Comparison of ENCODE assay signal across 8 mouse cellular contexts in genomic region chr13:23307069-23307814, GRCm38 (mm10).
DNase-seq lines count a peak whose midpoint lies in the region; ATAC-seq and TF ChIP-seq lines count a peak whose summit lies in the region.

No protein-coding gene starts in this region.

- no peak for TF ChIP-seq POLR2A in limb, embryonic 14.5 days (IDR thresholded peaks at IDR 0.05; ENCODE audit: borderline replicate concordance, extremely low read depth, insufficient read depth, insufficient read length)

- ATAC-seq in embryonic facial prominence, embryonic 14.5 days (ENCODE audit: low read depth) = peak; percentile 47
- no peak; the same call in 1 of the 2 replicates for ATAC-seq in limb, embryonic 14.5 days (ENCODE audit: low FRiP score, low read depth)
- ATAC-seq in stomach, embryonic 14.5 days (ENCODE audit: insufficient number of reproducible peaks, insufficient read depth, low FRiP score, low read depth) = peak; percentile 33; the same call in 1 of the 2 replicates

- H3K9ac ChIP-seq in ES-E14 (ENCODE audit: insufficient read depth, low read depth, low read length, poor library complexity, severe bottlenecking) = peak overlapping the region; percentile 60
- H3K9ac ChIP-seq in embryonic facial prominence, embryonic 14.5 days (ENCODE audit: low read depth, low read length) = peak overlapping the region; percentile 26; the same call in 1 of the 2 replicates
- H3K9ac ChIP-seq in limb, embryonic 14.5 days (ENCODE audit: low read depth, low read length, severe bottlenecking) = no peak overlapping the region
- H3K9ac ChIP-seq in stomach, embryonic 14.5 days (replicated peaks; ENCODE audit: low read depth, low read length) = no peak overlapping the region

- H3K4me3 ChIP-seq in ES-E14 (ENCODE audit: insufficient read depth in 1 of 2, low read depth in 1 of 2, low read length in 2 of 2, poor library complexity in 1 of 2, severe bottlenecking in 1 of 2) = peak overlapping the region; percentile 62 to 70
- peak overlapping the region; percentile 29 for H3K4me3 ChIP-seq in embryonic facial prominence, embryonic 14.5 days (ENCODE audit: low read depth, low read length)
- peak overlapping the region; percentile 24 for H3K4me3 ChIP-seq in limb, embryonic 14.5 days (replicated peaks; ENCODE audit: low read length)
- peak overlapping the region; percentile 23; the same call in 1 of the 2 replicates for H3K4me3 ChIP-seq in stomach, embryonic 14.5 days (ENCODE audit: low read depth, low read length)

- no peak overlapping the region for H3K27ac ChIP-seq in ES-E14 (ENCODE audit: insufficient read depth, low read depth, low read length, poor library complexity, severe bottlenecking)
- H3K27ac ChIP-seq in embryonic facial prominence, embryonic 14.5 days (replicated peaks; ENCODE audit: low read depth, low read length) = no peak overlapping the region
- no peak overlapping the region for H3K27ac ChIP-seq in limb, embryonic 14.5 days (replicated peaks; ENCODE audit: low read depth, low read length)
- no peak overlapping the region for H3K27ac ChIP-seq in stomach, embryonic 14.5 days (ENCODE audit: low read length)

- peak overlapping the region; percentile 44 for H3K4me2 ChIP-seq in embryonic facial prominence, embryonic 14.5 days (ENCODE audit: low read depth, low read length)
- peak overlapping the region; percentile 30 for H3K4me2 ChIP-seq in limb, embryonic 14.5 days (replicated peaks; ENCODE audit: low read depth, low read length, severe bottlenecking)
- H3K4me2 ChIP-seq in stomach, embryonic 14.5 days (replicated peaks; ENCODE audit: low read depth, low read length) = peak overlapping the region; percentile 35

- no peaks in the 10 kb centered on the region for H3K36me3 ChIP-seq in ES-E14 (ENCODE audit: control insufficient read depth, insufficient read depth, low read length, poor library complexity, severe bottlenecking)
- H3K36me3 ChIP-seq in embryonic facial prominence, embryonic 14.5 days (ENCODE audit: control insufficient read depth, insufficient read depth, low read length) = no peaks in the 10 kb centered on the region
- no peaks in the 10 kb centered on the region for H3K36me3 ChIP-seq in limb, embryonic 14.5 days (ENCODE audit: control insufficient read depth, insufficient read depth, low read length)
- no peaks in the 10 kb centered on the region for H3K36me3 ChIP-seq in stomach, embryonic 14.5 days (ENCODE audit: control insufficient read depth, insufficient read depth, low read length)

- DNase-seq in kidney, postnatal 4 days = peak; percentile 22 to 30
- no peak for DNase-seq in kidney, postnatal 14 days
- DNase-seq in ES-E14 (ENCODE audit: low read depth, low spot score) = no peak
- DNase-seq in embryonic facial prominence, embryonic 14.5 days (ENCODE audit: low spot score) = peak; percentile 33
- peak; percentile 43 for DNase-seq in limb, embryonic 14.5 days (ENCODE audit: low spot score)
- no peak for DNase-seq in gastrocnemius, postnatal 4 days (ENCODE audit: low spot score in 2 of 2)
- no peak for DNase-seq in kidney, adult 9 months

- H3K9me3 ChIP-seq in ES-E14 (ENCODE audit: control insufficient read depth, insufficient read depth, low read depth, low read length) = no peaks in the 10 kb centered on the region
- H3K9me3 ChIP-seq in embryonic facial prominence, embryonic 14.5 days (ENCODE audit: control insufficient read depth, low read length) = no peaks in the 10 kb centered on the region
- H3K9me3 ChIP-seq in limb, embryonic 14.5 days (ENCODE audit: control insufficient read depth, low read length) = no peaks in the 10 kb centered on the region
- H3K9me3 ChIP-seq in stomach, embryonic 14.5 days (ENCODE audit: control insufficient read depth, low read depth, low read length) = no peaks in the 10 kb centered on the region

- in situ Hi-C loops in ES-E14 (cut with MboI; ENCODE audit: low sequenced_read_pairs in 2 of 2, unreplicated experiment in 2 of 2) = loop anchor here (5.0 to 25.0 kb wide), 3 partner anchors 100 to 1395 kb away; no protein-coding TSS in a partner anchor

- H3K27me3 ChIP-seq in embryonic facial prominence, embryonic 14.5 days (replicated peaks; ENCODE audit: control insufficient read depth, insufficient read depth, low read length) = peaks cover 55% of the 10 kb centered on the region
- peaks cover 39% of the 10 kb centered on the region for H3K27me3 ChIP-seq in limb, embryonic 14.5 days (ENCODE audit: control insufficient read depth, insufficient read depth, low read length)
- 0 out of 2 replicates have a peak, but pooled peaks cover 14% of the 10 kb centered on the region for H3K27me3 ChIP-seq in stomach, embryonic 14.5 days (ENCODE audit: control insufficient read depth, insufficient read depth, low read length)

- 5% methylated on average over 24 of the region's 24 CpGs for WGBS in embryonic facial prominence, embryonic 14.5 days
- 7% methylated on average over 24 of the region's 24 CpGs for WGBS in limb, embryonic 14.5 days
- 3% methylated on average over 24 of the region's 24 CpGs for WGBS in stomach, embryonic 14.5 days

- no peaks in the 10 kb centered on the region; a peak in 1 of 4 replicates for H3K4me1 ChIP-seq in ES-E14 (ENCODE audit: control insufficient read depth in 2 of 2, insufficient read depth in 2 of 2, low read length in 2 of 2, poor library complexity in 1 of 2)
- no peaks in the 10 kb centered on the region for H3K4me1 ChIP-seq in embryonic facial prominence, embryonic 14.5 days (ENCODE audit: control insufficient read depth, insufficient read depth, low read length)
- H3K4me1 ChIP-seq in limb, embryonic 14.5 days (ENCODE audit: control insufficient read depth, insufficient read depth, low read length) = peaks cover 5% of the 10 kb centered on the region; the same call in 1 of the 2 replicates
- peaks cover 11% of the 10 kb centered on the region; the same call in 1 of the 2 replicates for H3K4me1 ChIP-seq in stomach, embryonic 14.5 days (ENCODE audit: control insufficient read depth, insufficient read depth, low read length)

TF ChIP-seq in ES-E14, 5 proteins besides CTCF, POLR2A, EP300 and RAD21:
- TF ChIP-seq MAFK (IDR thresholded peaks at IDR 0.05; ENCODE audit: insufficient read depth, low read depth, low read length) (peak; percentile 83), CHD2 (IDR thresholded peaks at IDR 0.05; ENCODE audit: low read depth, low read length) (no peak), ZNF384 (IDR thresholded peaks at IDR 0.05; ENCODE audit: low read depth, low read length) (no peak)

Comparison
In these comparisons a context has a peak if more than half of its experiments do, and no peak if none do; other contexts are left out.
1. DNase-seq: peak in kidney, postnatal 4 days (2 of 2), embryonic facial prominence, embryonic 14.5 days (single experiment) and limb, embryonic 14.5 days (single experiment); none in kidney, postnatal 14 days (single experiment), ES-E14 (single experiment), gastrocnemius, postnatal 4 days (0 of 2) and kidney, adult 9 months (single experiment).
2. H3K9ac ChIP-seq: peak in ES-E14 (single experiment) and embryonic facial prominence, embryonic 14.5 days (single experiment); none in limb, embryonic 14.5 days (single experiment) and stomach, embryonic 14.5 days (single experiment).
3. Peak in every context shown above with its lines, with median percentiles within 50 percentile points of each other: H3K4me3 ChIP-seq and H3K4me2 ChIP-seq.